Mouse (Mus musculus) thymus, postnatal 4 days (tissue): ENCODE results near the gene Brinp1.
"Not testable (repeated sequence)": the region's sequence is repeated elsewhere in the genome, so short reads cannot be mapped to it uniquely, and the experiment has no call there.

Experiments
- DNase-seq: peaks from one replicate; pipeline ENCODE4 v3.0.0; 2021

Brinp1 gene

GRCm38 (mm10) chr4:68954322-68954901, at the start of gene Brinp1:
Gene Brinp1 (minus strand): TSS chr4:68954397.
- peak; percentile 6 for DNase-seq

DNA sequence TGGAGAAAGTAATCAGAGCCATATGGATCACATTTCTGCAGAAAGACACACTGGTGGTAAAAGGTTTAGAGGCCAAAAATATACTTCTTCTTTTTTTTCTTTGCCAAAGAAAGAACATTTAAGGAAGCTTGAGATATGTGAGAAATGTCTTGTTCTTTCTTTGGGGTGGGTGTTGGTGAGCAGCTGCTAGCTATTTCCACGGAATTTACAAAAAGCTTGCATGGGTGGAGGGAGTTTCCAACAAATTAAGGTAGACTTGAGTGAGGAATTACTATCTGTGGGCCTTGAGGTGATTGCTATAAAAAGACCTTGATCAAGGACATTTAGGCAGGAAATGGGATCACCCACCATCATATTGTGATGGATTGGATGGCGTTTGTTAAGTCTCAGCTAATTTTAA, 3.1 kb upstream of the Brinp1 start:
- DNase-seq = no peak

DNA sequence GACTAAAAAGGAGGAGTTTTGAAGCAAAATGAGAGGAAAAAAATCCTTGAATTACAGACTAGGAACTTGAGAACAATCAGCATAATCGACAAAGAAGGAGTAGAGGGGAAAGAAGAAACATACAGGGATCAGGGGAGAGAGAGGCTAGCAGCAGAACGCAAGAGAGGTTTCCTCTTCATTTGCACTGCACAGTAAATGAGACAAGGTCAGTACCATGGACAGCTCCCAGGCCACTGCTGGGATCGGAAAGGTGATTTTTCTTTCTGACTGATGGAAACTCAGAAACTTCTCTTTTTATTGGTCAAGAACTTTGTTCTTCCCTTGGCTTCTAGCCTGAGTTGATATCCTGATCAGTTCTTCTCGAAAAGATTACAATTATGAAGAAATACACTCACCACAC, 1.4 kb upstream of the Brinp1 start:
- DNase-seq = peak; percentile 25

DNA sequence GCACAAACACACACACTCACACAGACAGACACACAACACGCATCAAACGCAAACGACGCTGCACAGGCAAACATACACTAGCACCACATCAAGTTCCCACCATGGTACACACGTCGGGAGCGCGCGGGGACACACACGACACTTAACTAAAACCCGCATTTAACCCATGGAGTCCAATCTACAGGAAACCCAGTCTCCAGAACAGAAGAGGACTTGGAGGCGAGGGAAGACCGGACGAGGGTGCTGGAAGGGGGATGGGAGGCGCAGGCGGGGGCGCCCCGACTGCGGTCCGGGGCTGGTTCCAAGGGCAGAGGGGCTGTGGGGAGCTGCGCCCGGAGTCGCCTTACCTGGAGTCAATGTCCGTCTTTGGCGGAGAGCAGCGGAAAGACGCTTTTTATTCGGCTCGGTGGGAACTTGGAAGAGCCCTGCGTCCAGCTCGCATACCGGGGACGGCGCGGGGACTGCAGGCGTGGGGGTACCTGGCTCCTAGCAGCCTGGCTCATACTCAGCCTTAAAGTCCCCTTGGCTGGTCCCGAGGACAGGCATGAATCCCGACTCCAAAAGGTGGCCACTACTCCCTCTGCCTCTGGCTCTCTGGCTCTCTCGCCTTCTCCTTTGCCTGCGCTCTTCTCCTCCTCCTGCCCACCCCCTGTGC, 403 bp downstream of the Brinp1 start:
- no peak for DNase-seq

DNA sequence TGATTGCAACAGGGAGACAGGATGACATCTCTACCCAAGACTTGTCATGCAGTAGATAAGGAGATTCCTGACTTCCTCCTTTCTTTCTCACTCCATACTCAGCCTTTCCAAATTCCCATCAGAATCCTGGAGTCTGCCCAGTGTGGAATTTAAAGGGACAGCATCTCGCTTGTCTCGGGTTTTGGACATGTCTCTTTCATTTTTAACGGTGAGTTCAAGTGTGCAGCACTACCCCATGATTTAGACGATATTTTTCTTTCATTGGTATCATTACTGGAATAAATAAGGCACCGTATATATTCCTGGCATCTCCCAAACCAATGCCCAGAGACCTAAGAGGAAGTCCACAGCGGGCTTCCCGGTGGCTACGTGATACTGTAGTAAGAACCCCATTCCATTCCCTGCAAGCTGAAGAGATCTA, 1.1 kb downstream of the Brinp1 start:
- DNase-seq = no peak

GRCm38 (mm10) chr4:68950556-68950955, 3.6 kb downstream of the Brinp1 start:
- DNase-seq = no peak

- no peak for DNase-seq
Measured at GRCm38 (mm10) chr4:68942938-68943337, 11.3 kb downstream of the Brinp1 start.

GRCm38 (mm10) chr4:68930022-68930421, 24.2 kb downstream of the Brinp1 start:
- DNase-seq = no peak

- DNase-seq = no peak
Measured at GRCm38 (mm10) chr4:68926091-68926490, 28.1 kb downstream of the Brinp1 start.

DNA sequence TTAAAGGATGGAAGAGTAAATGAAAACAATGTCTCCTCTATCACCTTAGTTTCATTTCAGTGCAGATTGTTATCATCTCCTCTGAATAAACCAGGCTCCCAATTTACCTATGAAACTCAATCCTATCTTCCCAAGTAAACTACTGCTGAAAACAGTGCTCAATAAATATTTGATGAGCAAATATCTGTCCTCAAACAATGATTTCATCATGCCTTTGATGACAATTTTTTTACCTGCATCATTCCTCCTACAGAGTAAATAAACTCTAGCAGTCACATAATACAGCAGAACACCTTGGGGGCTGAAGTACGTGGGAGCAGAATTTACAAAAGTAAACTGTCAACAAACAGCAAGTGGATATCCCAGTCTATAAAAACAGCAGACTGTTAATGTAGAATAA, 31.3 kb downstream of the Brinp1 start:
- DNase-seq = no peak

DNA sequence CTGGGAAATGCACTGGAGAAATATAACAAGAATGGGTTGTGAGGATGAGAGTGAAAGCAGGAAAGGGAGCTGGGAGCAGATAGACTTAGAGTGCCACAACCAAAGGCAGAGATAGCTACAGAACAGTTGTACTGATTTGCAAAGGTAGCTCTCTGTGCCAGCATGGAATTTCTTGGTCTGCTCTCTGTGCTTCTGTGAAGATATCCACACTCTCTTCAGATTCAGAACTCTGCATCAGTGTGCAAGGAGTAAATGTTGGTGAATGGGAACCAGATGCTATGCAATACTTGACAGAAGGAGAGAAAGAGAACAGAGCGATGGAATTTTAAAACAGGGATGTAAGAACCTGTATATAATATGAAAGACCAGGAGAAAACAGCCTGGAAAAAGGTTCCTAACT, 31.7 kb downstream of the Brinp1 start:
- no peak for DNase-seq

DNA sequence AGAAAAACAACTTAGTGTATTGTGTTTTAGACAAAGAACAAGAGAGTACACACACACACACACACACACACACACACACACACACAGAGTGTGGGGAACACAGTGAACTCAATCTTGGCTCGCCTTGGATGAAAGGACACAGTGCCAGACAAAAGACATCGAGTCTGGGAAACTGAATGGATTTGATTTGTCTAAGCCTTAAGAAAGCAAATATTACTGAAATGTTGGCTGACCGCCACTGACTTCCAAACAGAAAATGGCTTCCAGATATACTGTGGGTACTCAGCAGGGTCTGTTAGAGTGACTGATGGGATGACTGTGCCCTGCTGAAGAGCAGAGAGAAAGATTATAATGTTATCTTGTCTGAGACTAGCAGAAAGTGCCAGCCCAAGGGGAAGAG, 34.1 kb downstream of the Brinp1 start:
- no peak for DNase-seq

DNA sequence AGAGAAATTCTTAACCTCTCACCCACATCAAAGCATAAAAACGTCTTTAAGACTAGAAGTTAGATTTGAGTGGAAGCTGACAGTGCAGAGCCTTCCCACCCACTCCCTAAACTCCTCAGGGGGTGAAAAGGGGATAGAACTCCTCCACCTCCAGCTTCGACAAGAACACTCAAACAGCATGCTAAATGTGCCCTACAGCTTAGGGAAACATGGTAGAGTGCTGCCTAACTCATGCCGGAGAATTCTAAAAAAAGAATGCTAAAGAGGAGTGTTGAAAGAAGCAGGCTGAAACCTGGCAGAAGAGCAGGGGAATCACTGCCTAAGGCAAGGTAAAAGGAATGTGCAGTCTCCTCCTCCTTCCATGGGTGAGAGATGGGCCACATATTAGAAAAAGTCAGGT, 43.3 kb downstream of the Brinp1 start:
- DNase-seq = no peak

DNA sequence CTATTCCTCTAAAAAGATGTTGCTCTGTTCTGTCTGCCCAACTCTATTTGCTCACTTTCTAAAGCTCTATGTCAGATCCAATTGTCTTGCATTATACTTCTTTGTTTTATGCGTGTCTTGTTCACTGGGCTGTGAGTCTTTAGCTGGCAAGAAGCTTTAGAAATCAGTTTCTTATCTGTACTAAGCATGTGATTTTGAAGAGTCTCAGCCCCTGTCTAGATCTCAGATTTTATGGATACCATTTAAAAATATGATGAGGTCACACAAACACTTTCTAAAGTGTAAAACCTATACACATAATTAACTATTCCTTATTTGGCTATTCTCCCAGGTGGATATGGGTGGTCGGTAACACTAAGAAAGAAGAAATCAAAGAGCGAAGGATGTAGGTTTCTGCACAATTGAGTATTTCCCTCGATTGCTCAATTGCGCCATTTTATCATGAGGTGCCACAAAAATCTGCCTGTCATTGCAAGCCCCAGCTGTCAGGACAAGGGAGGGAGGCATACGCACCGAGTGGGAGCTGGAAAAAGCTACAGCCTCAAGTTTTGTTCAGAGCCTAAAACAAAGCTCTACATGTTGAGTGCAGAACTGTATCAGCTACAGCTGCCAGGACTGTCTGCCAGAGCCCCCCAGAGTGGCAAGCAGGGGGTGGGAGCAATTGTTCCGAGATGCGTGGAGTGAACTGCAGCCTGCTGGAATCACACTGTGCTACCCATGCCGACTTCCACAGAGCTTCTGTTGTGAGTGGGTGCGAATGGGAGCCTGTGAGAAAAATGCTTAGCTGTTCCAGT, 47.6 kb downstream of the Brinp1 start:
- no peak for DNase-seq

GRCm38 (mm10) chr4:68890526-68890925, 63.7 kb downstream of the Brinp1 start:
- DNase-seq = no peak

DNA sequence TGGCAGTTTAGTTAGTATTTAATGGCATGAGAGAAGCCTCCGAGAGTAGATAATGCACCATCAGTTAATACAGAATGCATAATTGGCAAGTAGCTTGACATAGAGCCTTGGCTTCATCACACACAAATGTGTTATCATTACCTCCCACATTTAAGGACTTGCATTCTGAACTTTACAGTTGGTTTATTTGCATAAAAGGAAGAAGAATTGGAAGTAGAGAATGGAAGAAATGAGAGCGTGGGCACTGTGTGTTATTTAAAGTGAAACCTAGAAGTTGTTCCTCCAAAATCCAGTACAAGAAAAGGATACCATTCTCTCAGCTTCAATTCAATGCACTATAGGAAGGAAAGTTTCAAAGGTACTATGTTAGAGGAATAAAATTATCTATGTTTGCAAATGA, 67.9 kb downstream of the Brinp1 start:
- DNase-seq = no peak

DNA sequence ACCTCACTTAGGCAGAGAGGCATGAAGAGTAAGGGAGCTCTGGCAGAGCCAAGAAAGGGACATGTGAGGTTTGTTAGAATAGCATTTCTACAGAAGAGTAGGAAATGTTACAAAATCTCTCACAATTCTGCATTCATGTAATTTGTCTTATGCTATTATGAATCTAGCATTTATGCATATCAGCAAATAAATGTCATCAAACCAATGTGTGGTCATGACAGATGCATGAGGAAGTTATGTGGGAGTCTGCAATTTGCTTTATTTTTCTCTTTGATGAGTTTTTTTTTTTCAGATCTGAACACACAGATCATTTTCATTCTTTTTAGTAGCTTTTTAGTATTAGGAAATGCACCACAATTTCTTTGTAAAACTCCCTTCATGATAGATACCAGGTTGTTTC, 82.2 kb downstream of the Brinp1 start:
- DNase-seq = no peak

GRCm38 (mm10) chr4:68865135-68865767, 88.9 kb downstream of the Brinp1 start:
- DNase-seq = no peak

- DNase-seq = no peak
Measured at GRCm38 (mm10) chr4:68864668-68865067, 89.5 kb downstream of the Brinp1 start.

GRCm38 (mm10) chr4:68856868-68857267, 97.3 kb downstream of the Brinp1 start:
- DNase-seq = no peak

DNA sequence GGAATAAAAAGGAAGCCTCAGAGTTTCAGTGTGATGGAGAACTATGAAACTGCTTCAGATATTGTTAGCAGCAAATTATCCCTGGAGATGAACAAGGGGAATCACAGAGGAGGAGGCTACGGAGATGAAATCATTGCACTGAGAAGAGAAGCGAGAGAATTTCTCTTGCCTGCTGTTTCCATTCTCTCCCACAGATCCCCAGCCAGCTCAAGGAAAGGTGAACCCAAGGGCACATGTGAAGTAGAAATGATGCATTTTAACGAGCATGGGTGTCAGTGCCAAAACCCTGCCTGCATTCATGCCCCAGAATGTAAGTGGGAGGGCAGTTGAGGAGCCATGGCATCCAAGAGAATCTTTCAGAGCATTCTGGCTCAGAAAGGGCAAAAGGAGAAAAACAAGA, 104.5 kb downstream of the Brinp1 start:
- DNase-seq = no peak

DNA sequence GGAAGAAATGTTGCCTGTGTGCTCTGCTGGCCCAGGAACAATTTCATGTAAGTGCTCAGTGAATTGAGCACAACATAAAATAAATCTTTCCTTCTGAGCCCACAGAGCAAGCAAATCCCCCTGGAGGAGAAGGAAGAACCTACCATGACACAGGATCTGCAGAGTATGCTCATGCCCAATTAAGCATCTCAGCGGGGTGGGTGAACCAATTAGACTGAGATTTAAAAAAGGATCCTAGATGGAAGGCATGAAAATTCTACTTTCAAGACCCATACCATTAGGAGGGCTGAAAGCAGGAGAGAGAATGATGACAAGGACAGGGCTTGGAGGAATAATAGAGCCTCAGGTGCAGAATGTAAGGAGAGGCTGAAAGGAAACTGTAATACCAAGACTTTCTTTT, 107.2 kb downstream of the Brinp1 start:
- DNase-seq = no peak

- no peak for DNase-seq
Measured at GRCm38 (mm10) chr4:68845964-68846363, 108.2 kb downstream of the Brinp1 start.

DNA sequence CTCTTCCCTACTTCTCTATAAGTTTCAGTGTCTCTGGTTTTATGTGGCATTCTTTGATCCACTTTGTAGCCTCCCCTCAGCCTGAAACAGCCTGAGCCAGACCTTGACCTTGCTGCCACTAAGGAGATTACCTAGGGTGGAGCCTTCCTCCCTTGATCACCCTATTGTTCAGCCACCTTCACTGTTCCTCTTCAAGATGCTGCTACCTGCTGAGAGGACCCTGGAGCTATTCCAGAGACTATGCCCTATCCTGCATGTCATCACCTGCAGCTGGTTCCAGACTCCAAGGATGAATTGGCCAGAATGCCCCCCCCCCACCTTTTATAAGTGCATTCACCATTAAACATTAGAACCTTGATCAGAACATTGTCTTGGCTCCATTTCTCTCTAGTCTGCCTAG, 140.2 kb downstream of the Brinp1 start:
- DNase-seq = not testable (repeated sequence)
